Mouse (Mus musculus) kidney, adult 2 months (tissue): ENCODE results near the gene Fbxl15. TPM values are rescaled to one million over a fixed set of nuclear protein-coding genes. Genes with fewer than 3 reads are reported as not detected.

ENCODE experiments used
- DNase-seq: peaks from one replicate; pipeline ENCODE4 v3.0.0; 2021
- H3K27ac ChIP-seq: fragments of 200-500 bp; 2 replicates; pipeline ENCODE4 v1.5.1; 2012; ENCODE audit warnings: low read depth, low read length, control low read depth, inconsistent platforms; ENCODE audit not compliant: insufficient read depth
- H3K27me3 ChIP-seq: fragments of 200-500 bp; replicated peaks from 2 replicates; pipeline ENCODE4 v1.6.1; 2012; ENCODE audit warnings: mild to moderate bottlenecking, moderate library complexity, low read length, inconsistent platforms; ENCODE audit not compliant: control insufficient read depth, insufficient read depth
- H3K36me3 ChIP-seq: fragments of 200-500 bp; 2 replicates; pipeline ENCODE4 v1.6.1; 2012; ENCODE audit warnings: mild to moderate bottlenecking, moderate library complexity, low read length, inconsistent platforms; ENCODE audit not compliant: control insufficient read depth, insufficient read depth
- H3K4me1 ChIP-seq: fragments of 200-500 bp; 2 replicates; pipeline ENCODE4 v1.6.1; 2011; ENCODE audit warnings: low read length; ENCODE audit not compliant: control insufficient read depth, insufficient read depth
- H3K4me3 ChIP-seq: fragments of 200-500 bp; 2 replicates; pipeline ENCODE4 v1.5.1; 2011; ENCODE audit warnings: mild to moderate bottlenecking, low read depth, low read length, control low read depth; ENCODE audit not compliant: insufficient read depth
- CTCF ChIP-seq: fragments of 200-500 bp; conservative IDR thresholded peaks from 2 replicates; pipeline ENCODE4 v1.5.1; 2011; ENCODE audit warnings: low read depth, mild to moderate bottlenecking, control low read depth, low read length, moderate library complexity, mixed read lengths; ENCODE audit not compliant: insufficient read depth, insufficient read length
- POLR2A ChIP-seq: fragments of 200-500 bp; IDR thresholded peaks from one replicate; pipeline ENCODE4 v1.6.1; 2011; ENCODE audit warnings: low read depth, low read length, control low read depth
- WGBS: fragments of 180-500 bp; shearing (Covaris S2); methylation state at CpG from one replicate; pipeline ENCODE4 v1.1.7; 2018; 5-methylcytosine and 5-hydroxymethylcytosine counted together
- polyA plus RNA-seq: library from polyadenylated mRNA; depleted of rRNA; stranded (reverse); fragments of >200 nt; gene quantifications from 2 replicates; pipeline ENCODE4 v1.2.3, GENCODE M21; 2012

Gene Fbxl15
- polyA plus RNA-seq, 1 experiment, result 26.1 TPM

DNA sequence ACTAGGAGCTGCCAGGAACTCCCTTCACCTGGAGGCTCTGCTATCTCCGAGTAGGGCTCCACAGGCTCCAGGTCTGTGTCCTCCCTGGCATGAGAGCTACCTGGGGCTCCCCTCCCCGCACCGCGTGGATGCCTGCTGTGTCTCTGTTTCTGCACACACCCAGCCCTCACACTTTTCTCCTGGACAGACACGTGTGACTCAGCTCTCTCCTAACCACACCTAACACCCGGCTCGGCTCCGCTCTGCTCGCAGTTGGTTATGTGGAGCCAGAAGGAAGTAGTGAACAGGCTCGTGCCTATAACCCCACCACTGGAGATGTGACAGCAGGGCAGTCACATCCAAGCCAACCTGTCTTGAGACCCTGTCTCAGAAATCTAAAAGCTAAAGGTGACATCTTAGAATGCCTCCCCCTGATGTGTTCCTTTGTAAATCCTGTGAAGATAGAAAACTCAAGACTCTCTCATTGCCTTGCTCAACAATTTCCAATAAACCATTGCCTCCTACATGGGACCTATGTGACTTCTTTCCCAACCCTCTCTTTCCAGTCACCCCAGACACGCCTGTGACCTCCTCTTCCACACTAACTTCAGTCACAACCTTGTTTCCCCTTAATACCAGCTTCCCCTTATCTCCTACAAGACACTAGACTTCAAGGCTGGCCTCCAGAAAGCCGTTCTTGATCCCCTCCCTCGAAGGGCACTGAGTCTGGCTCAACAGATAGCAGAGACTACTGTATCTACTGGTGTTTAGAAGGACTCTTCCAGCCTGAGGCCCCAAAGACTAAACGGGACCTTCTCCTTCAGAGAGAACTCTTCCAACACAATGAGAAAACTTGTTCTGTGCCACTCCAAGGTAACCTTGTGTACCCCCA, 12.9 kb upstream of the Fbxl15 start:
- H3K4me3 ChIP-seq, result no peak overlapping the region
- no peak for TF ChIP-seq CTCF
- TF ChIP-seq POLR2A, result no peak
- DNase-seq, result no peak
- no peaks in the 10 kb centered on the region for H3K27me3 ChIP-seq
- 37% methylated on average over 14 of the region's 14 CpGs for WGBS
- H3K36me3 ChIP-seq, result no peaks in the 10 kb centered on the region
- H3K4me1 ChIP-seq, result no peaks in the 10 kb centered on the region
- H3K27ac ChIP-seq, result no peak overlapping the region

DNA sequence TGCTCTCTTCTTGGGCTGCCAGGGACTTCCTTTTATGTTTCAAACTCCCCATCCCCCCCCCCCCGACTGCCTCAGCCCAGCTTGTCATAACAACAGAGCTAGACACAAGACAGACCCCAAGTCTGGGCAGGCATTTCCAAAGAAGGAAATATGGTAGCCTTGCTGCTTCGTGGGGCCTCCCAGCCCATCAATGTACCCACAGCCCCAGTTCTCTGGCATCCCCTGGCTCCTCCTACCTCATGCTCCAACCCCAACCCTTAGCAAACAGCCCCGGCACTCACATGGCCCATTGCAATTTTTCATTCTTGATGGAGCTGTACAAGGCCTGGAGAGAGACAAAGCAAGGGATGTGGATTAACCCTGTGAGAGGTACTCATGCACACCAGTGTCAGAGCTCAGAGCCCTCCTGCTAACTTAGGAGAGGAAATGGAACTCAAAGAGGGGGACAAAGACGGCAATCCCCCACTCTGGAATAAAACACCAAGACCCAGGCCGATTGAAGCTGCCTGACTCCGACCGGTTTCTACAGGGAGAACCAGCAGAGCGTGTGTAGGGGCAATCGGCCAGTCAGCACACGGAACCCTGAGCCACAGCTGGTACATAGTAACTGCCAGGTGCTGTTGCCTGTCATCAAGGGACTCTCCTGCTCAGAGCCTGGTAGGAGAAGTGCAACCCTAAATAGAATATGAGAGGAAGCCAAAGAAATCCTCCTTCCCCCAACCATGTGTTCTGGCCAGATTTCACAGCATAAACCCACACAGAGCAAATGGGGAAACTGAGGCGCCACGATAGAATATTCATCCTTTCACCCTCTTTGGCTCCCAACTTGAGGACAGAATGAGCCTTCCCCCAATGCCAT, 12.0 kb upstream of the Fbxl15 start:
- Histone ChIP-seq H3K4me3 (no peak overlapping the region), H3K27me3 (no peaks in the 10 kb centered on the region), H3K4me1 (no peaks in the 10 kb centered on the region), H3K36me3 (no peaks in the 10 kb centered on the region), H3K27ac (no peak overlapping the region)
- DNase-seq, result no peak
- TF ChIP-seq POLR2A (no peak), CTCF (no peak)
- 47% methylated on average over 12 of the region's 12 CpGs for WGBS

DNA sequence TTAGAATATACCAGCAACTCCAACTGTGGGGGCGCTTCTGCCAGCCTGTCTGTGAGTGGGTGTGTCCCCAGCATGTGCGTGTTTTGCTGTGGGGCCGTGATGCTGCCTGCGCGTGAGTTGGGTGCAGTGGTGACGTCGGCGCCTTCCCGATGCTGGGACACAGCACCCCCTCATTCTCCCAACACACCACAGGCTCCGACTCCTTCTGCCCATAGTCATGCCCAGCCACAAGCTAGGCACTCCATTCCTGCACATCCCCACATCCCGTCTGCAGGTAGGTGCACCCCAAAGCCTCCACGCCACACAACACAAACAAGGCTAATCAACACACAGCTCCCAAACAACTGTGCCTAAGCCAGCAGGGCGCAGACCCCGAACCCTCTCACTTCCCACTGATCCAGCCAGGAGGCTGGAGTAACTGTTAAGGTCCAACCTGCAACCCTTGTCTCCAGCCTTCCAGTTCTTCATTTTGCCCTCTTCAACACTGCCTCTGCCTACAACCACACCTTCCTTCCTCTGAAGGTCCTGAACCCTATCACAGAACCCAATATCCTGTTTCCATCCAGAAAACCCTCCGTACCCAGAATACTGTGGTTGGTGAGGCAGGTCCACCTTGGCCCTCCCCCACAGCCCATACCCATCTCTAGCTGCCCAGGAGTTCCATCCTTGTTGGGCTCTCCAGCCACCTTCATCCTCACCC, 11.0 kb upstream of the Fbxl15 start:
- DNase-seq, result no peak
- Histone ChIP-seq H3K27ac (no peak overlapping the region), H3K4me1 (no peaks in the 10 kb centered on the region), H3K4me3 (no peak overlapping the region), H3K36me3 (no peaks in the 10 kb centered on the region), H3K27me3 (no peaks in the 10 kb centered on the region)
- TF ChIP-seq POLR2A (no peak), CTCF (no peak)
- 37% methylated on average over 15 of the region's 15 CpGs for WGBS

DNA sequence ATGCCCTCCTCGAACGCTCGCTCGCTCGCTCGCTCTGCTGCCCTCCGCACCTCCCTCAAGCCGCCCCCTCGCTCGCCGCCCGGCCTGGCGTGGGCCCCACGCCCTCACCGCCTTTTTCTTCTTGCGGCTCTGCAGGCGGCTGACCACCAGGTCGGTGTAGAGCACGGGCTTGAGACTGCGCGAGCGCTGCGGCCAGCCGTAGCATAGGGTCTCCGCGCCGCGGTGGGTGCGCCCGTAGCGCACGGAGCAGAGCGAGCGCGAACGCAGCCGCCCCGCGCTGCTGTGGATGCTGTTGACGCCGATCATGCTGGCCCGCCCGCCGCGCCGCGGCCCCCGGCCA, 10.5 kb upstream of the Fbxl15 start:
- no peak for DNase-seq
- H3K27ac ChIP-seq, result no peak overlapping the region
- peak overlapping the region; percentile 5; the same call in 1 of the 2 replicates for H3K4me3 ChIP-seq

DNA sequence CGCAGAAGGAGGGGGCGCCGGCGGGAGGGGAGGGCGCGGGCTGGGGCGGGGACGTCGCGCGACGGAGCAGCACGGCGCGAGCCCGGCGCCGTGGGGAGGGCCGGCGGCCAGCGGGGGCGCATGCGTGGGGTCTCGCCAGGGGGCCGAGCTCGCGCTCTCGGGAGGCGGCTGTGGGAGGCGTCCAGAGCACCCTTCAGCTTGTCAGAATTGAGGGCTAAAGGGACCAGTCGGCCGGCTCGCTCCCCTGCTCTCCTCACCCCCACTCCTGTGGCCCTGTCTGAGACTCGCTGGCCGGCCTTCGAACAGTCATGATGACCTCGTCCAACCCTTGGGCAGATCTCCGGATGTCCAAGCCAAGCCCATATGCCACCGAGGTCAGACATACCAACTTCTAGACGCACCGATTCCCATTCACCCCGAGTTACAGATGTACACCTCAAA, 9.9 kb upstream of the Fbxl15 start:
- Histone ChIP-seq H3K4me3 (no peak overlapping the region), H3K27me3 (no peaks in the 10 kb centered on the region), H3K27ac (no peak overlapping the region), H3K36me3 (no peaks in the 10 kb centered on the region), H3K4me1 (no peaks in the 10 kb centered on the region)
- 3% methylated on average over 38 of the region's 42 CpGs for whole genome bisulfite sequencing
- DNase-seq, result no peak
- no peak for TF ChIP-seq CTCF
- no peak for TF ChIP-seq POLR2A

More for the DNA sequence above, 10.5 kb upstream of the Fbxl15 start:
- Histone ChIP-seq H3K4me1 (no peaks in the 10 kb centered on the region), H3K27me3 (no peaks in the 10 kb centered on the region), H3K36me3 (no peaks in the 10 kb centered on the region)
- TF ChIP-seq POLR2A, result no peak
- no peak for TF ChIP-seq CTCF
- WGBS, result 1% methylated on average over 48 of the region's 48 CpGs

DNA sequence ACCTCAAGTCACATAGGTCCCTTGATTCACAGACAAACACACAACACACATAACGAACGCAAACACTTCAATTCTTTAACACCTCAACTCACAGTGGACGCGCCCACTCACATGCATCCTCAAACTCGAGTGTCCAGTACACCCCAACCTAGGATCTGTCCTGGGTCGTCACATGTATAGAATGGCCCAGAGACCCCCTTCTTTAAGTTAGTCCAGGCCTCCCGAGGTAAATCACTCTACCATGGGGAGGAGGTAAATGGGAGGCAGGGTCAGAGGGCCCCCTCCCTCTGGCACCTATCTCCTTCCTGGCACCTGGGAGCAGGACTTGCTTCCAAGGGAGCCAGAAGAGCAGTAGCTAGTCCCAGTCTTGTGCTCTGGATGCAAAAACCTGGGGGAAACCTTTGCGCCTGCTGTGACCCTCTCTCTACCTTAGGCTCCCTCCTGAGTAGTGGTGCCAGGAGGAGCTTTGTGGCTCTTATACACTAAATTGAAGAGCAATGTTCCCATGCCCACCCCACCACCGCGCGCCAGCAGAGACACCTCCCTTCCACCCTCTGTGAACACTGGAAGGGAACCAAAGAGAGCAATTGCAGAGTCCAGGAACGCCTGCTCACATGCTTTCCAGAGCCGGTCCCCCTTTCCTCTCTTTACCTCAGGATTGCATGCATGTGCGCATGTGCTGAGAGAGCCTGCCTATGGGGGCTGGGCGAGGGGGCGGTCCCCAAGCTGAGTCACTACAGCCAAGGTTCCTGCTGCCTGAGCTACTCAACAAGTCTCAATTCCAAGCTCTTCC, 9.2 kb upstream of the Fbxl15 start:
- Histone ChIP-seq H3K27ac (no peak overlapping the region), H3K4me1 (no peaks in the 10 kb centered on the region), H3K4me3 (no peak overlapping the region), H3K27me3 (no peaks in the 10 kb centered on the region), H3K36me3 (no peaks in the 10 kb centered on the region)
- TF ChIP-seq POLR2A (no peak), CTCF (no peak)
- 12% methylated on average over 16 of the region's 16 CpGs for WGBS
- peak; percentile 38 for DNase-seq
